Mouse (Mus musculus) lung, adult 2 months (tissue): ENCODE measurements around the gene Gm11627.

Experiments used
- CTCF ChIP-seq: fragments of 200-500 bp; IDR thresholded peaks from 2 replicates; pipeline ENCODE4 v1.5.1; 2011; ENCODE audit warnings: mild to moderate bottlenecking, low read length, control low read depth; ENCODE audit not compliant: insufficient read depth
- POLR2A ChIP-seq: fragments of 200-500 bp; IDR thresholded peaks from 2 replicates; pipeline ENCODE4 v1.6.1; 2011; ENCODE audit warnings: low read depth, mild to moderate bottlenecking, control low read depth, low read length, borderline replicate concordance; ENCODE audit errors: extremely low read depth

DNA sequence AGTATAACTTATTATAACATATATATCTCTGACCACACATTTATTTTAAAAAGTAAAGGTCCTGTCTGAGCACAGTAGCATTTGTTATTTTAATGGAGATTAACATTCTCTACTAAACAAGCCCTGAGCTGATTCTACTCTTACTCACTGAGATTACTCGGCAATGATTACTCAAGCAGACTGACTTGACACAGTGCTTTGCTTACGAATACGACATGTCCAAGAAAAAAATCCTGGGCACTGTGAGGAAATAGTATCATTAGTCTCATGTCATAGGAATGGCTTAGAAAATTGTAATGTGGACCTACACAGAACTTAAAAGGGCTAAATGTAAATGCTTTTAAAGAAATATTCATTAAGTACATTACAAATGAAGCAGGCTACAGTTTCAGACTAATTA lies 43.1 kb downstream of the Gm11627 start:
- no peak for TF ChIP-seq CTCF
- TF ChIP-seq POLR2A: no peak
